Mouse (Mus musculus): ENCODE data around the gene S100a1. TPM values are rescaled to one million over a fixed set of nuclear protein-coding genes. Genes with fewer than 3 reads are reported as not detected.

S100a1 gene
- polyA plus RNA-seq, 1 experiment from 2014 or later = 8.4 TPM

DNA sequence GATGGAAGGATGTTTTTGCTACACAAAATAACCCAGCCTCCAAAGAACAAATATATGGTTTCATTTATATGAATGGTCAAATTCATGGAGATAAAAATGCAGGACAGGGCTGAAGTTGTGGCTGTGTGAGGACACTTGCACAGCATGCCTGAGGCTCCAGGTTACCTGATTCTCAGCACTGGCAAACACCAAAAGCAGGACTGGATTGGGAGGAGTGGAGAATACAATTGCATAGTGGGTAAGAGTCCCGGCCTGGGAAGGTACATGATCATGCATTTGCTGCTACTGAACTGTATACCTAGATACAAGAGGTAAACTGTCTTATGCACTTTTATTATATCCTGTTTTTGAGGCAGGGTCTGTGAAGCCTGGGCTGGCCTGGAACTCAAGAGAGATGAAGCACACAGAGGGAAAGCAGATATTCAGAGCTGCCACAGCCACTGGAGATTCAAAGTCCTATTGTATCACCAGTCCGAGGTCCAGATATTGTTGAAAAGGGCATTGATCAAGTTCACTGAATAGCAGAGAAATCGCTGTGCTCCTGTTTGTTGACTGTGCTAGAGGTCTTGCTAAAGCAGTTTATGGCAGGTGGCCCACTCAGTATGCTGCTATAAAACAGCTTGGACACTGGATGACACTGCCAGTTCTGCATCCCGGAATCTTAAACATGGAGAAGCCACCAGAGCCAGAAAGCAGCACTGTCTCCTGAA, 20.2 kb downstream of the S100a1 start:
- H3K4me2 ChIP-seq (ENCODE audit: low read depth, low read length) = no peak overlapping the region
- no peaks in the 10 kb centered on the region for H3K27me3 ChIP-seq (ENCODE audit: control insufficient read depth, insufficient read depth, low read length)
- ATAC-seq (replicated peaks; ENCODE audit: insufficient number of reproducible peaks, low FRiP score, low TSS enrichment, low read depth) = no peak
- H3K9me3 ChIP-seq (replicated peaks; ENCODE audit: control insufficient read depth, low read length) = no peaks in the 10 kb centered on the region
- H3K36me3 ChIP-seq (replicated peaks; ENCODE audit: control insufficient read depth, insufficient read depth, low read depth, low read length) = peaks cover 11% of the 10 kb centered on the region
- H3K4me3 ChIP-seq (ENCODE audit: low read depth, low read length) = no peak overlapping the region
- WGBS = 62% methylated on average over 4 of the region's 4 CpGs
- H3K27ac ChIP-seq (replicated peaks; ENCODE audit: low read depth, low read length) = no peak overlapping the region
- peaks cover 3% of the 10 kb centered on the region; the same call in 1 of the 2 replicates for H3K4me1 ChIP-seq (ENCODE audit: control insufficient read depth, insufficient read depth, low read length)
- DNase-seq (ENCODE audit: low spot score) = peak; percentile 41
- H3K9ac ChIP-seq (replicated peaks; ENCODE audit: low read length) = no peak overlapping the region

DNA sequence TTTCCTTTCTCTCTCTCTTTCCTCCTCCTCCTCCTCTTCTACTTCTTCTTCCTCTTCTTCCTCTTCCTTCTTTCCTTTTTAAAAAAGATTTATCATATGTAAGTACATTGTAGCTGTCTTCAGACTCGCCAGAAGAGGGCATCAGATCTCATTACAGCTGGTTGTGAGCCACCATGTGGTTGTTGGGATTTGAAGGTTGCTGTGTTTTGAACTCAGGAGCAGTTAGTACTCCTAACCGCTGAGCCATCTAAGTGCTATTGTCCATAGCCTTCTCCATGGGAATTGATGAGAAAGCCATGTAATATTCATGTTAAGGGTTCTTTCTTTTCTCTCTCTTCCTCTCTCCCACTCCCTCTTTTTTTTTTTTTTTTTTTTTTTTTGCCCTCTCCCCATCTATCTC, 22.8 kb downstream of the S100a1 start:
- DNase-seq (ENCODE audit: low spot score) (no peak), ATAC-seq (replicated peaks; ENCODE audit: insufficient number of reproducible peaks, low FRiP score, low TSS enrichment, low read depth) (no peak)
- Histone ChIP-seq H3K4me3 (ENCODE audit: low read depth, low read length) (no peak overlapping the region), H3K4me2 (ENCODE audit: low read depth, low read length) (no peak overlapping the region), H3K9ac (replicated peaks; ENCODE audit: low read length) (no peak overlapping the region), H3K9me3 (replicated peaks; ENCODE audit: control insufficient read depth, low read length) (no peaks in the 10 kb centered on the region), H3K27me3 (ENCODE audit: control insufficient read depth, insufficient read depth, low read length) (no peaks in the 10 kb centered on the region), H3K27ac (replicated peaks; ENCODE audit: low read depth, low read length) (no peak overlapping the region), H3K4me1 (ENCODE audit: control insufficient read depth, insufficient read depth, low read length) (peaks cover 3% of the 10 kb centered on the region; the same call in 1 of the 2 replicates), H3K36me3 (replicated peaks; ENCODE audit: control insufficient read depth, insufficient read depth, low read depth, low read length) (peaks cover 5% of the 10 kb centered on the region)
- 42% methylated on average over 2 of the region's 2 CpGs for WGBS

DNA sequence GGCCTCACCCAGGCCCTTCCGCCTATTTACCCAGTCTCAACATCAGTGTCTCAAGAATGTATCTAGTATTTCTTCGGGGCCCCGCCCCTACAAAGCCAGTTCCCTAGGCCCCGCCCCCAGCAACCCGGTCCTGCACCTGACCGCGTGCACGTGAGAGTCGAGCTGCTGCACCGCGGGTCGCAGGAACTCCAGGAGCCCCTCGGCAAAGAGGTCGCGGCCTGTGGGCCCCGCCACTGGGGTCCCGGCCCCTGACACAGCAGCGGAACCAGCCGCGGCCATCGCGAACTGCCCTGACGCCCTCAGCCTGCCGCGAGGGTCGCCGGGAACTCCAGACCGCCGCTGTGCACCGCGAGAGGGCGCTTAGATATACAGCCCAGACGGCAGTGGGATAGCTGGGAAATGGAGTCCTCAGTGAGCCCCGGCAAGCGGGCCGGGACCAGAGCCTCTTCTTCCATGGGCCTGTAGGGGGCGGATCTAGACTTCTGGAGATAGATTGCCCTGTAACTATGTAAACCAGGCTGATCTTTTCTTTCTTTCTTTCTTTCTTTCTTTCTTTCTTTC, 23.4 kb downstream of the S100a1 start, which contains the start of gene Snapin:
Gene Snapin (minus strand): TSS at position 338 of the 561 bp plus-strand sequence.
- peak within 1 kb of the TSS; percentile 79 for H3K9ac ChIP-seq (replicated peaks; ENCODE audit: low read length)
- H3K36me3 ChIP-seq (replicated peaks; ENCODE audit: control insufficient read depth, insufficient read depth, low read depth, low read length) = peaks cover 2% of the 10 kb centered on the region
- no peak within 1 kb of the TSS; the same call in 1 of the 2 replicates for H3K27ac ChIP-seq (replicated peaks; ENCODE audit: low read depth, low read length)
- peaks cover 3% of the 10 kb centered on the region; the same call in 1 of the 2 replicates for H3K4me1 ChIP-seq (ENCODE audit: control insufficient read depth, insufficient read depth, low read length)
- no peaks in the 10 kb centered on the region for H3K27me3 ChIP-seq (ENCODE audit: control insufficient read depth, insufficient read depth, low read length)
- H3K4me2 ChIP-seq (ENCODE audit: low read depth, low read length) = peak within 1 kb of the TSS; percentile 36
- peak; percentile 97 for DNase-seq (ENCODE audit: low spot score)
- ATAC-seq (replicated peaks; ENCODE audit: insufficient number of reproducible peaks, low FRiP score, low TSS enrichment, low read depth) = peak; percentile 95
- H3K4me3 ChIP-seq (ENCODE audit: low read depth, low read length) = peak within 1 kb of the TSS; percentile 70
- under 1% methylated on average over 36 of the region's 37 CpGs for WGBS
- no peaks in the 10 kb centered on the region for H3K9me3 ChIP-seq (replicated peaks; ENCODE audit: control insufficient read depth, low read length)

DNA sequence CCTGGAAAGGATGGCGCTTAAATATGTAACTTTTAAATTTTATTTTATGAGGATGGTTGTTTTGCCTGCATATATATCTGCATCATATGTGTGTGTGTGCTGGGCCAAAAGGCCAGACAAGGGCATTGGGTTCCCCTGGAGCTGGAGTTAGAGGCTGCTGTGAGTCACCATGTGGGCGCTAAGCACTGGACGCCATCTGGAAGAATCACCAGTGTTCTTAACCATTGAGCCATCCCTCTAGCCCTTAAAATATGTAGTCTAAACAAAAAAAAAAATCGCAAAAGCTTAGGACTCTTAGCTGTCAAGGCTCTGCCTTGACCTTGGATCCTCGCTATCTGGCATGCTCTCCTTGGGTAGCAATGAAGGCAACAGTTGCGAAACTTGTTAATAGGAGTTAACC, 25.6 kb downstream of the S100a1 start:
- Histone ChIP-seq H3K36me3 (replicated peaks; ENCODE audit: control insufficient read depth, insufficient read depth, low read depth, low read length) (peaks cover 3% of the 10 kb centered on the region), H3K27ac (replicated peaks; ENCODE audit: low read depth, low read length) (no peak overlapping the region), H3K9me3 (replicated peaks; ENCODE audit: control insufficient read depth, low read length) (no peaks in the 10 kb centered on the region), H3K4me2 (ENCODE audit: low read depth, low read length) (no peak overlapping the region), H3K4me3 (ENCODE audit: low read depth, low read length) (no peak overlapping the region), H3K4me1 (ENCODE audit: control insufficient read depth, insufficient read depth, low read length) (peaks cover 3% of the 10 kb centered on the region; the same call in 1 of the 2 replicates), H3K9ac (replicated peaks; ENCODE audit: low read length) (no peak overlapping the region), H3K27me3 (ENCODE audit: control insufficient read depth, insufficient read depth, low read length) (no peaks in the 10 kb centered on the region)
- WGBS = 90% methylated on average over 6 of the region's 6 CpGs
- ATAC-seq (replicated peaks; ENCODE audit: insufficient number of reproducible peaks, low FRiP score, low TSS enrichment, low read depth) (no peak), DNase-seq (ENCODE audit: low spot score) (no peak)

DNA sequence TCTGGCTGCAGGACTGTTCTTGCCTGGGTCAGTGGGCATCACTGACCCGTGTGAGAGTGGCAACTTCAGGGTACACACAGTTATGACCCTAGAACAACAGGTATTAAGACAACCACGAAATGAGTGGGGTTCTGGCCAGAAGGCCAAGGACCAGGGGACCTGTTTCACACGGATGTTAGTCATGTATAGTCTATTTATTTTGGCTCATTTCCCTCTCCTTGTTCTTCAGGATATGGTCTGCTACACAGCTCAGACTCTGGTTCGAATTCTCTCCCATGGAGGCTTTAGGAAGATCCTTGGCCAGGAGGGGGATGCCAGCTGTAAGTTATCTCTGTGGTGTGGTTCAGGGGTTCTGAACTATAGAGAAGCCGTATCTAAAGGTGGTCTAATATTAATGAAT, 27.2 kb downstream of the S100a1 start:
- Histone ChIP-seq H3K4me2 (ENCODE audit: low read depth, low read length) (no peak overlapping the region), H3K4me1 (ENCODE audit: control insufficient read depth, insufficient read depth, low read length) (peaks cover 3% of the 10 kb centered on the region; the same call in 1 of the 2 replicates), H3K9ac (replicated peaks; ENCODE audit: low read length) (no peak overlapping the region), H3K9me3 (replicated peaks; ENCODE audit: control insufficient read depth, low read length) (no peaks in the 10 kb centered on the region), H3K4me3 (ENCODE audit: low read depth, low read length) (no peak overlapping the region), H3K36me3 (replicated peaks; ENCODE audit: control insufficient read depth, insufficient read depth, low read depth, low read length) (peaks cover 4% of the 10 kb centered on the region), H3K27ac (replicated peaks; ENCODE audit: low read depth, low read length) (no peak overlapping the region), H3K27me3 (ENCODE audit: control insufficient read depth, insufficient read depth, low read length) (no peaks in the 10 kb centered on the region)
- ATAC-seq (replicated peaks; ENCODE audit: insufficient number of reproducible peaks, low FRiP score, low TSS enrichment, low read depth) (no peak), DNase-seq (ENCODE audit: low spot score) (no peak)
- WGBS = 83% methylated on average over 5 of the region's 5 CpGs

DNA sequence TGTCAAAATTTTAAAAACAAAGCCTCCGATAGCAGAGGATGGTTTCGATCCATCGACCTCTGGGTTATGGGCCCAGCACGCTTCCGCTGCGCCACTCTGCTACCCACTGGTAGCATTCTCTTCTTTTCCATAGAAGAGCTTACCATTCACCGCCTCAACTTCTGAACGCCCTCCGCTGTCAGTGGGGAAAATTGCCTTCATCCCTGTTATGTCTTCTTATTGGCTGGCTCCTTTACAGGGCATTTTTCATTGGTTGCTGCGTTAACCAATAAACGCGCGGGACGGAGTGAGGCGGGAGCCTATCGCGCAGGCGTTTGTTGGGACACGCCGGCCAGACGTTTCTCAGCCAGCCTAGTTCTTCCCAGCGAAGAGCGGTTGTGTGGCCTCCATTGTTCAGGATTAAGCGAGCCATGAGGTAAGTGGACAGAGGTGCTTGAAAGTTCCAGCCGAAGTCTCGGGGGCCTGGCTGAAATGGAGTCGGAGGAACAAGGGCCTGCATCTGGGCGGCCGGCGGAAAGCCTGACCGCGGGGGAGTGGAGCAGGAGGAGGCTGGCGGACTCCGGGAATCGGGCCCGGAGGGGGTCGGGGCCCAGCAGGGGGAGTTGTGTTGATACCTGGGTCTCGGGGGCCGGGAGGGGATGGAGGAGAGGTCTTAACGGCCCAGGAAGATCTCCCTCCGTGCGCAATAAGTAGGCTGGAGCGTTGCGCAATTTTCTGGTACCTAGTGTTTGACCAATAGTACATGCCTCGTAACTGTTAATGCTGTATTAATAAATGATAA, 38.2 kb downstream of the S100a1 start, which contains the start of gene Ilf2:
Gene Ilf2 (plus strand): TSS at position 296 of the 781 bp plus-strand sequence.
- H3K27ac ChIP-seq (replicated peaks; ENCODE audit: low read depth, low read length) = peak within 1 kb of the TSS; percentile 93
- H3K4me3 ChIP-seq (ENCODE audit: low read depth, low read length) = peak within 1 kb of the TSS; percentile 86
- H3K4me1 ChIP-seq (ENCODE audit: control insufficient read depth, insufficient read depth, low read length) = no peaks in the 10 kb centered on the region
- ATAC-seq (replicated peaks; ENCODE audit: insufficient number of reproducible peaks, low FRiP score, low TSS enrichment, low read depth) = peak; percentile 99
- peaks cover 5% of the 10 kb centered on the region for H3K36me3 ChIP-seq (replicated peaks; ENCODE audit: control insufficient read depth, insufficient read depth, low read depth, low read length)
- H3K9ac ChIP-seq (replicated peaks; ENCODE audit: low read length) = peak within 1 kb of the TSS; percentile 96
- H3K27me3 ChIP-seq (ENCODE audit: control insufficient read depth, insufficient read depth, low read length) = no peaks in the 10 kb centered on the region
- peak within 1 kb of the TSS; percentile 58 for H3K4me2 ChIP-seq (ENCODE audit: low read depth, low read length)
- WGBS = under 1% methylated on average over 45 of the region's 45 CpGs
- DNase-seq (ENCODE audit: low spot score) = peak; percentile 99
- H3K9me3 ChIP-seq (replicated peaks; ENCODE audit: control insufficient read depth, low read length) = no peaks in the 10 kb centered on the region

DNA sequence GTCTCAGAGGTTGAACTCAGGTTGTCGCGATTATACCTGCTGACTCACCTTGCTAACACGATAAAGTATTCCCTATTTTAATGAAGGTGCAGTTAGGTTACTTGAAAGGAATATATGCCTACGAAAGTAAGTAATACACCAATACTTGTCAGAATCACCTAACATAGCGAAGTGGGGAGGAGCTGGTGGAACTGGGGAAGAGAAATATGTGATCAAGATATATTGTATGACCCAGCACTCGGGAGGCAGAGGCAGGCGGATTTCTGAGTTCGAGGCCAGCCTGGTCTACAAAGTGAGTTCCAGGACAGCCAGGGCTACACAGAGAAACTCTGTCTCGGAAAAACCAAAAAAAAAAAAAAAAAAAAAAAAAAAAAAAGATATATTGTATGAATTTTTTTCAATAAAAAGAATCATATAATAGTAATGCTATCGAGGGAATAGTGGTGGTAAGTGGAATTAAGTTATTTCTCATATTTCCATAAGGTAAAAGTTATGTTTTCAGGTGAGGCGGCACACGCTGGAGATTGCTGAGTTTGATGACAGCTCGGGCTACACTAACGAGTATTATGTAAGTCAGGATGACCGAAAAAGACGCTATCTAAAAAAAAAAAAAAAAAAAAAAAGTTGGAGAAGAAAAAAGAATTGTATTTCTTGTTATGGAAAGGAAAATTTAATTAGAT, 38.9 kb downstream of the S100a1 start:
- no peak for DNase-seq (ENCODE audit: low spot score)
- WGBS = 39% methylated on average over 15 of the region's 16 CpGs

More for the DNA sequence above, 38.9 kb downstream of the S100a1 start:
- H3K4me2 ChIP-seq (ENCODE audit: low read depth, low read length) = no peak overlapping the region
- peak; percentile 4; the same call in 1 of the 2 replicates for ATAC-seq (replicated peaks; ENCODE audit: insufficient number of reproducible peaks, low FRiP score, low TSS enrichment, low read depth)
- H3K27ac ChIP-seq (replicated peaks; ENCODE audit: low read depth, low read length) = no peak overlapping the region
- H3K4me3 ChIP-seq (ENCODE audit: low read depth, low read length) = peak overlapping the region; percentile 24; the same call in 1 of the 2 replicates
- H3K36me3 ChIP-seq (replicated peaks; ENCODE audit: control insufficient read depth, insufficient read depth, low read depth, low read length) = peaks cover 1% of the 10 kb centered on the region
- no peak overlapping the region for H3K9ac ChIP-seq (replicated peaks; ENCODE audit: low read length)
- no peaks in the 10 kb centered on the region for H3K9me3 ChIP-seq (replicated peaks; ENCODE audit: control insufficient read depth, low read length)
- no peaks in the 10 kb centered on the region for H3K27me3 ChIP-seq (ENCODE audit: control insufficient read depth, insufficient read depth, low read length)
- no peaks in the 10 kb centered on the region for H3K4me1 ChIP-seq (ENCODE audit: control insufficient read depth, insufficient read depth, low read length)

Measured in embryonic facial prominence, embryonic 11.5 days (tissue).